Mouse (Mus musculus) T-helper 17 cell (primary cell): ENCODE data around the gene Gm21985.

Experiments used
- in situ Hi-C, 2 experiments: fragments of 300-600 bp; cut with MboI, MseI; formaldehyde crosslinking; loops; 1 replicate in 1 of 2; 2 replicates in 1 of 2; pipeline ENCODE4 v1.15.1; 2025; ENCODE audit warnings: high pct_unique_total_duplicates in 2 of 2

The Gm21985 gene

GRCm38 (mm10) chr2:112454125-112454861, 188.2 kb downstream of the Gm21985 start:
- in situ Hi-C loops, result loop anchor here (5.0 to 25.0 kb wide), 2 partner anchors 82 to 192 kb away; partner anchors contain the start of genes Gm21985 (in 1 of the 2), Nop10 (in 1 of the 2), Nutm1 (in 1 of the 2) and Slc12a6 (in 1 of the 2)

DNA sequence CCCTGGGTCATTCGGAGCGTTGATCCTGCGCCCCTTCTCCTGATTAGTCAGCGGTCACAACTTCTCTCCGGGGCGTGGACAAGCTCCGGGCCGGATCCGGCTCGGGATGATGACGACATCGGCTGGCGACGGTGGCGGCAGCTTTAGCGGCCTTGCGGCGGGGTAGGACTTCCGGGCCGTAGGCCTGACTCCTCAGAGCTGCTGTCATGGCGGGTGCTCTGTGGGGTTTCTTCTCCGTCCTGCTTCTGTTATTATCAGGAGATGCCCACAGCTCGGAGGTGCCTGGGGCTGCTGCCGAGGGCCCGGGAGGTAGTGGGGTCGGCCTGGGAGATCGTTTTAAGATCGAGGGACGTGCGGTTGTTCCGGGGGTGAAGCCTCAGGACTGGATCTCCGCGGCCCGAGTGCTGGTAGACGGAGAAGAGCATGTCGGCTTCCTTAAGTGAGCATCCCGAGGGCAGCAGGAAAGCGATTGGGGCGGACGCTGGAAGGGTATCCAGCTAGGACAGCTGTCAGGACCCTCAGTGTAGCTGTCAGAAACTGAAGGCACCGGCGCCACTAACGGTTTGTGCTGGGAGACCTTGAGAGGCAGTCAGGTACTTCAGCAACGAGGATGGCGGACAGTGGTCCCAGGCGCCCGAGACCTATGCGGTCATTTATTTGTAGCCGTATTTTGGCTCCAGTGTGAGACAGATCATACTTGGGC, 188.9 kb downstream of the Gm21985 start, which contains the start of gene Emc7:
Gene Emc7, plus strand, starts transcription at position 136 of the 703 bp plus-strand sequence.
- in situ Hi-C loops, result loop anchor here (5.0 to 25.0 kb wide), 2 partner anchors 83 to 193 kb away; partner anchors contain the start of genes Gm21985 (in 1 of the 2), Nop10 (in 1 of the 2), Nutm1 (in 1 of the 2) and Slc12a6 (in 1 of the 2)
